Mouse (Mus musculus) heart, embryonic 15.5 days (tissue): Measurements from ENCODE around the gene Gipc3. TPM values are rescaled to one million over a fixed set of nuclear protein-coding genes. Genes with fewer than 3 reads are reported as not detected.
A peak's percentile ranks its signal among the peaks of the same experiment; 100 is the strongest.

Experiments used
- ATAC-seq: fragments of 200-750 bp; cut with Nextera tagmentation; replicated peaks from 2 replicates; pipeline ENCODE4 v1.8.0; 2017; ENCODE audit warnings: low read depth, moderate TSS enrichment; ENCODE audit not compliant: insufficient number of reproducible peaks, insufficient read depth, low FRiP score
- H3K27ac ChIP-seq: fragments of 300-500 bp; sonication (generic); 2 replicates; pipeline ENCODE4 v1.5.1; 2015; ENCODE audit warnings: mild to moderate bottlenecking, inconsistent platforms
- H3K27me3 ChIP-seq: fragments of 300-500 bp; sonication (generic); 2 replicates; pipeline ENCODE4 v1.6.1; 2015; ENCODE audit warnings: inconsistent platforms
- H3K36me3 ChIP-seq: fragments of 300-500 bp; sonication (generic); 2 replicates; pipeline ENCODE4 v1.6.1; 2015; ENCODE audit warnings: mild to moderate bottlenecking, inconsistent platforms
- H3K4me1 ChIP-seq: fragments of 300-500 bp; sonication (generic); replicated peaks from 2 replicates; pipeline ENCODE4 v1.6.1; 2015; ENCODE audit warnings: inconsistent platforms
- H3K4me2 ChIP-seq: fragments of 300-500 bp; sonication (generic); 2 replicates; pipeline ENCODE4 v1.6.1; 2015; ENCODE audit warnings: inconsistent platforms, mild to moderate bottlenecking, moderate library complexity
- H3K4me3 ChIP-seq: fragments of 300-500 bp; sonication (generic); 2 replicates; pipeline ENCODE4 v1.5.1; 2015; ENCODE audit warnings: mild to moderate bottlenecking, inconsistent platforms
- H3K9ac ChIP-seq: fragments of 300-500 bp; sonication (generic); 2 replicates; pipeline ENCODE4 v1.6.1; 2015; ENCODE audit warnings: mild to moderate bottlenecking, inconsistent platforms
- H3K9me3 ChIP-seq: fragments of 300-500 bp; sonication (generic); replicated peaks from 2 replicates; pipeline ENCODE4 v1.6.1; 2016; ENCODE audit warnings: inconsistent platforms
- WGBS: fragments of 180-500 bp; shearing (Covaris S2); methylation state at CpG from one replicate; pipeline ENCODE4 v1.1.7; 2015; ENCODE audit warnings: mixed read lengths; 5-methylcytosine and 5-hydroxymethylcytosine counted together
- polyA plus RNA-seq: library from polyadenylated mRNA; unstranded; fragments of >200 nt; fragmentation: Nextera tagmentation; extraction: Ambion mirVana; gene quantifications from 2 replicates; pipeline ENCODE4 v1.2.1, GENCODE M21; 2015

Gene Gipc3
- polyA plus RNA-seq, 1 experiment from 2014 or later = not detected

DNA sequence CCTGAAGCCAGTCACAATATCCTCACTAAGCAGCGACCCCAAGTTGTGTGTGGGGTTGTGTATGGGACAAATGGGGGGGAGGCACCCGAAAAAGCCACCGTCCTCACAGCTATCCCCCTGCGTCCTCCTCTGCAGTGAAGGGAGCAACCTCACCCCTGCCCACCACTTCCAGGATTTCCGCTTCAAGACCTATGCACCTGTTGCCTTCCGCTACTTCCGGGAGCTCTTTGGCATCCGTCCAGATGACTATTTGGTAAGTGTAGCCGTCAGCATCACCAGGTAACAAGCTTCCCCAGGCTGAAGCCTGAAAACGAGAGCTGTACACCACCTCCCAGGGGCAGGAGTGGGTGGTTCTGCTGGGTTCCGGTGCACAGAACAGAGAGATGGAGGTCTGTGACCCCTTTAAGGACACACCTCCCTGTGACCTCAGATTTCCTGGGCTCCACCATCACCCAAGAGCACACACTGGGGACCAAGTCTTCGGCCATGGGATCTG is 36.8 kb downstream of the Gipc3 start:
- Histone ChIP-seq H3K27ac (no peak overlapping the region), H3K4me3 (no peak overlapping the region), H3K9me3 (no peaks in the 10 kb centered on the region), H3K9ac (no peak overlapping the region), H3K4me2 (no peak overlapping the region), H3K36me3 (peaks cover 56% of the 10 kb centered on the region), H3K4me1 (peaks cover 37% of the 10 kb centered on the region), H3K27me3 (no peaks in the 10 kb centered on the region)
- 87% methylated on average over 12 of the region's 12 CpGs for WGBS
- no peak for ATAC-seq

GRCm38 (mm10) chr10:81305663-81306062 is 37.4 kb downstream of the Gipc3 start:
- H3K9me3 ChIP-seq = no peaks in the 10 kb centered on the region
- 94% methylated on average over 14 of the region's 14 CpGs for WGBS
- H3K4me2 ChIP-seq = no peak overlapping the region
- no peaks in the 10 kb centered on the region for H3K27me3 ChIP-seq
- no peak overlapping the region for H3K27ac ChIP-seq
- H3K4me3 ChIP-seq = no peak overlapping the region
- H3K9ac ChIP-seq = no peak overlapping the region
- ATAC-seq = no peak
- H3K36me3 ChIP-seq = peaks cover 50% of the 10 kb centered on the region
- peaks cover 43% of the 10 kb centered on the region for H3K4me1 ChIP-seq

DNA sequence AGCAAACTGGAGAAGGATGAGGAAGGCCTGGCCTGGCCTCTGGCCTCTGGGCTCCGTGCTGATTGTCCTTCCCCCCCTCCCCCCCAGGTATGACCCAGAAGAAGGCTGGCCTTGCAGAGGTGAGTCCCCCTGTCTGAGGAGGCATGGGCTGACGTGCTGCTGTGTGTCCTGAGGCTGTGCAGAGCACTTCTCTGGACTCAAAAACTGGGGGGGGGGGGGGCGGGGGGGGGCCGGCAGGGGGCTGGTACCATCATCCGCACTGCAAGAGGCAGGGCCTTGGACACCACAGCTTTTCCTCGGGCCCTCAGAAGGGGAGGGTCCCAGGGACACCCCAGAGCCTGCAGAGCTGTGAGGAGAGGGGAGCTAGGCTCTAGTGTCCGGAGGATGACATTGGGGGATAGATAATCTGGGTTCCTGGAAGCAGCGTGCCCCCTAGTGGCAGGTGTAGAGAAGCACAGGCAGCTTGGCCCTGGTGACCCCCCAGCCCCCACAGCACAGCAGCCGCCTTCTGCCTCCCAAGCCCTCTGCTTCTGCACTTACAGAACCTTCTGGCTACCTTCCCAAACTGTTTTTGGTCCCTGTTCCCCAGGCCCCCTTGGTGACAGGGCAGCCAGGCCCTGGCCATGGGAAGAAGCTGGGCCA is 38.3 kb downstream of the Gipc3 start:
- Histone ChIP-seq H3K9me3 (no peaks in the 10 kb centered on the region), H3K36me3 (peaks cover 41% of the 10 kb centered on the region), H3K27me3 (no peaks in the 10 kb centered on the region), H3K9ac (no peak overlapping the region), H3K4me3 (no peak overlapping the region), H3K4me1 (peaks cover 52% of the 10 kb centered on the region), H3K27ac (no peak overlapping the region), H3K4me2 (no peak overlapping the region)
- 25% methylated on average over 7 of the region's 9 CpGs for WGBS
- ATAC-seq = no peak; the same call in 1 of the 2 replicates

DNA sequence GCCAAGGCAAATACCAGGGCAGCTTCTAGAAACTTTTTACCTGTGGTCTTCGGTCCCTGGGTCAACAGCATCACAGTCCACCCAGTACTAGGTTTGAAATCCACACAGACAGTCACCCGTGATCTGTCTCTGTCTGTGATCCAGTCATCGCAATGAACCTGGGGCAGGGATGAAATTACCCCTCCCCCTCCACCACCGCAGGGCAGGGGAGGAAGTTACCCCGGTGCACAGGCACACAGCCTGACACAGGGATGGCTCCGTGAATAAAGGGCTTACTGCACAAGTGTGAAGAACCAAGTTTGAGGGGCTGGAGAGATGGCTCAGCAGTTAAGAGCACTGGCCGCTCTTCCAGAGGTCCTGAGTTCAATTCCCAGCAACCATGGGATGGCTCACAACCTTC is 39.3 kb downstream of the Gipc3 start:
- no peak overlapping the region for H3K4me3 ChIP-seq
- no peak overlapping the region for H3K9ac ChIP-seq
- no peaks in the 10 kb centered on the region for H3K9me3 ChIP-seq
- H3K36me3 ChIP-seq = peaks cover 31% of the 10 kb centered on the region
- no peak overlapping the region for H3K4me2 ChIP-seq
- no peak for ATAC-seq
- H3K4me1 ChIP-seq = peaks cover 60% of the 10 kb centered on the region
- no peak overlapping the region; the same call in 1 of the 2 replicates for H3K27ac ChIP-seq
- no peaks in the 10 kb centered on the region for H3K27me3 ChIP-seq
- 70% methylated on average over 7 of the region's 7 CpGs for WGBS

DNA sequence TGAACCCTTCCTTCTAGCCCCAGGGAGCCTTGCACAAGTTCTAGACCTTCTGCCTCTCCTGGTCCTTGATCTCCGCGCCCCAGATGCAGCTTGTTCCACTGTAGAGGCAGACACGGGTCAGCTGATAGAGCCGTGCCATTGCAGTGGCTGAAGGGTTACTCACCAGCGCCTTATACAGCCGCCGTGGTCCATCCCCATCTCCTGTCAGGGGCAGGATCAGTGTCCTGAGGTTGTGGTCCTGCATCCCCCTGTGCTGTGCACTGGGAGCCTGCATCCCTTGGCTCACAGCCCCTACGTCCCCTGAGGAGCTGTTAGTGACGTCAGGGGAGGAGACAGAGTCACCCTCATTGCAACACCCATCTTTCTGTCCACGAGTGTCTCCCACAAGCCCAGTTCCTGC is 39.8 kb downstream of the Gipc3 start:
- 0 out of 2 replicates have a peak, but pooled peaks have one; percentile 2 for ATAC-seq
- WGBS = 43% methylated on average over 10 of the region's 10 CpGs
- Histone ChIP-seq H3K4me1 (peaks cover 62% of the 10 kb centered on the region), H3K9me3 (no peaks in the 10 kb centered on the region), H3K36me3 (peaks cover 27% of the 10 kb centered on the region), H3K4me2 (peak overlapping the region; percentile 44), H3K27ac (peak overlapping the region; percentile 55), H3K9ac (peak overlapping the region; percentile 34; the same call in 1 of the 2 replicates), H3K4me3 (no peak overlapping the region), H3K27me3 (no peaks in the 10 kb centered on the region)

GRCm38 (mm10) chr10:81302781-81303218 is 40.3 kb downstream of the Gipc3 start:
- H3K9ac ChIP-seq = peak overlapping the region; percentile 34; the same call in 1 of the 2 replicates
- H3K9me3 ChIP-seq = no peaks in the 10 kb centered on the region
- no peak overlapping the region for H3K4me3 ChIP-seq
- no peaks in the 10 kb centered on the region for H3K27me3 ChIP-seq
- H3K36me3 ChIP-seq = peaks cover 22% of the 10 kb centered on the region
- peak overlapping the region; percentile 55 for H3K27ac ChIP-seq
- peak overlapping the region; percentile 44 for H3K4me2 ChIP-seq
- peaks cover 67% of the 10 kb centered on the region for H3K4me1 ChIP-seq
- 15% methylated on average over 14 of the region's 14 CpGs for WGBS
- 0 out of 2 replicates have a peak, but pooled peaks have one; percentile 7 for ATAC-seq

- ATAC-seq = no peak
- H3K27me3 ChIP-seq = no peaks in the 10 kb centered on the region
- H3K9me3 ChIP-seq = no peaks in the 10 kb centered on the region
- H3K4me3 ChIP-seq = no peak overlapping the region
- H3K4me2 ChIP-seq = peak overlapping the region; percentile 44
- H3K36me3 ChIP-seq = peaks cover 17% of the 10 kb centered on the region
- WGBS = 52% methylated on average over 4 of the region's 4 CpGs
- H3K9ac ChIP-seq = no peak overlapping the region
- peaks cover 72% of the 10 kb centered on the region for H3K4me1 ChIP-seq
- peak overlapping the region; percentile 55 for H3K27ac ChIP-seq
Measured at GRCm38 (mm10) chr10:81302288-81302687, 40.8 kb downstream of the Gipc3 start.

DNA sequence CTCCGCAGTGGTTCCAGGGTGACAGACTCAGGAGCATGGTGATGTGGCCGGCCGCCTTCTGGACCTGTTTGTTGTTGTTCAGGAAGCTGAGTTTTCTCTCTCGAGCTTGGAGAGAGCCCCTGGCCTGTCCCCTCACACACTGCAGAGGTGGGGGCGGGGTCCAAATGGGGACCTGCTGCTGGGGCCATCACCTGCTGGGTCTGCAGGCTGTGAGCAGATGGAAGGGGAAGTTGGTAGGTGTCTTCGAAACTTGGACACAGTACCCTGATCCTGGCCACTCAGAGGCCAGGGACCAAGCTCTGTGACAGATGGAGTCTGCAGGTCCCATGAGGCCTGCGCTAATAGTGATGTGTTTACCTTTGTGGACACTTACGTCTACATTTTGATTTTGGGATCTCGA is 41.7 kb downstream of the Gipc3 start:
- peaks cover 8% of the 10 kb centered on the region; the same call in 1 of the 2 replicates for H3K36me3 ChIP-seq
- no peak for ATAC-seq
- H3K27me3 ChIP-seq = no peaks in the 10 kb centered on the region
- H3K27ac ChIP-seq = no peak overlapping the region
- 73% methylated on average over 9 of the region's 9 CpGs for WGBS
- H3K9ac ChIP-seq = no peak overlapping the region
- no peaks in the 10 kb centered on the region for H3K9me3 ChIP-seq
- H3K4me2 ChIP-seq = no peak overlapping the region
- no peak overlapping the region for H3K4me3 ChIP-seq
- H3K4me1 ChIP-seq = peaks cover 73% of the 10 kb centered on the region

DNA sequence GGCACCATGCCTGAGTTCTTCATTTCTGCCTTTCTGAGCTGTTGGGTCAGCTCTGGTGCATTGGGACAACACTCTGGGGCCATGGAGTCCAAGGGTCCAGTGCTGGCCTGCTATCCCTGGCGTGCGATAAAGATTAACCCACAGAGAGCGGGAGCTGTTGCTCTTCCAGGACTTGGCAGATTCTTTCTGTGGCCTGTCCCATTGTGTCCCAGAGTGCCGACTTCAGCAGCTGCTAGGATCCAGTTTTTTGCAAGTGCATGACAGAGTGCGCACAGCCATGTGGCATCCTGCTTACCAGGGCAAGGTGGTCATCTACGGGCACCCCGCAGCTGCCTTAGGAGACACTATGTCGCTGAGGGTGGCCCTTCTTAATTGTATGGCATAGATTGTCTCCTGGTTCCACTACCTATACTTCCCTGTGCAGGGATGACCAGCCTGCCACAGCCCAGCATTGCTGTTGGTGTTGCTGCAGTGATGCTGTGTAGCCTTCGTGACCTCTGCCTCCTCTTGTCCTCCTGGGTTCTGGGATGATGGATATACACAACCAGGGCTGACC is 42.6 kb downstream of the Gipc3 start:
- Histone ChIP-seq H3K9me3 (no peaks in the 10 kb centered on the region), H3K4me1 (peaks cover 79% of the 10 kb centered on the region), H3K27ac (no peak overlapping the region), H3K27me3 (no peaks in the 10 kb centered on the region), H3K4me3 (no peak overlapping the region), H3K9ac (no peak overlapping the region), H3K36me3 (no peaks in the 10 kb centered on the region), H3K4me2 (no peak overlapping the region)
- WGBS = 70% methylated on average over 9 of the region's 9 CpGs
- ATAC-seq = no peak

- H3K9ac ChIP-seq = no peak overlapping the region
- no peak overlapping the region for H3K4me2 ChIP-seq
- H3K27me3 ChIP-seq = no peaks in the 10 kb centered on the region
- no peaks in the 10 kb centered on the region for H3K36me3 ChIP-seq
- WGBS = 81% methylated on average over 14 of the region's 14 CpGs
- no peak for ATAC-seq
- no peak overlapping the region for H3K4me3 ChIP-seq
- peaks cover 82% of the 10 kb centered on the region for H3K4me1 ChIP-seq
- H3K9me3 ChIP-seq = no peaks in the 10 kb centered on the region
- H3K27ac ChIP-seq = 0 out of 2 replicates have a peak overlapping the region, but pooled peaks have one; percentile 6
Measured at GRCm38 (mm10) chr10:81299585-81300351, 43.3 kb downstream of the Gipc3 start.

GRCm38 (mm10) chr10:81298369-81299100 is 44.5 kb downstream of the Gipc3 start:
- WGBS = 84% methylated on average over 17 of the region's 17 CpGs
- Histone ChIP-seq H3K9me3 (no peaks in the 10 kb centered on the region), H3K4me3 (no peak overlapping the region), H3K4me2 (no peak overlapping the region), H3K27me3 (no peaks in the 10 kb centered on the region), H3K27ac (peak overlapping the region; percentile 75), H3K9ac (no peak overlapping the region), H3K36me3 (no peaks in the 10 kb centered on the region), H3K4me1 (peaks cover 83% of the 10 kb centered on the region)
- no peak for ATAC-seq
